21 mouse cellular contexts compared by ENCODE assay signal in the genomic region with DNA sequence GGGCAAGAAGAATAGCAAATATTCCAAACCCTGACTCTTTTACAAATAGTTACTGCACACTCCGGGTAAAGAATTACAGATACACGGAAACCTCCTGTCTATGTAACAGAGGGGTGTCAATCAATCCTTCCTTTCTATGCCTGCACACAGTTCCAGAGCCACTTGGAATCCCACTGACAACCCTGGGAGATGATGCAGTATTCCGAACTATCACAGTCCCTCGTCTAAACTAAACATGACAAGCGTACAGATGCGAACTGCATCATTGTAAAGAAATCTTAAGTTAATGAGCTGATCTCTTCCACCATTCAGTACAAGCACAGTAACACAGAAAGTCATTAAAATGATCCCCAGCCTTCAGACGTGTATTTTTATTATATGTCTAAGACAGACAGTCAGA.
DNase-seq lines count a peak whose midpoint lies in the region; ATAC-seq and TF ChIP-seq lines count a peak whose summit lies in the region.
"Had no signal": no experiment of that assay in that cellular context is flagged by ENCODE, and none has a peak within 500 bp of the region (broad histone marks: within the 10 kb centered on the region; RNA-seq: fewer than 3 reads in every experiment).

No protein-coding gene starts in this region.

- 0 out of 2 replicates have a peak overlapping the region, but pooled peaks have one; percentile 48 for H3K4me2 ChIP-seq in forebrain, postnatal 0 days (ENCODE audit: low read depth)
- H3K4me2 ChIP-seq in forebrain, embryonic 12.5 days, result no peak overlapping the region
- H3K4me2 ChIP-seq: embryonic facial prominence, embryonic 13.5 days had no signal

- ATAC-seq in forebrain, postnatal 0 days, result no peak
- no peak for ATAC-seq in forebrain, embryonic 12.5 days (ENCODE audit: low FRiP score)
- no peak for ATAC-seq in erythroid progenitor cell, adult 5-6 weeks (replicated peaks; ENCODE audit: low FRiP score, poor library complexity, severe bottlenecking)
- ATAC-seq: CD4-positive, CD25-positive, alpha-beta regulatory T cell, adult 4 months; intestine, embryonic 16.5 days had no signal

- peaks cover 14% of the 10 kb centered on the region for H3K4me1 ChIP-seq in forebrain, postnatal 0 days (ENCODE audit: insufficient read depth)
- H3K4me1 ChIP-seq in forebrain, embryonic 12.5 days, result peaks cover 4% of the 10 kb centered on the region; the same call in 1 of the 2 replicates
- H3K4me1 ChIP-seq: embryonic facial prominence, embryonic 13.5 days had no signal

- no peaks in the 10 kb centered on the region for H3K36me3 ChIP-seq in forebrain, postnatal 0 days (ENCODE audit: insufficient read depth)
- H3K36me3 ChIP-seq in forebrain, embryonic 12.5 days (replicated peaks), result no peaks in the 10 kb centered on the region
- H3K36me3 ChIP-seq: embryonic facial prominence, embryonic 13.5 days; G1E; heart, embryonic 13.5 days had no signal

- 32% methylated on average over 7 of the region's 7 CpGs for WGBS in forebrain, postnatal 0 days
- WGBS in forebrain, embryonic 12.5 days, result 60% methylated on average over 7 of the region's 7 CpGs

- TF ChIP-seq POLR2A in brain, embryonic 14.5 days (IDR thresholded peaks at IDR 0.05; ENCODE audit: borderline replicate concordance, extremely low read depth, insufficient read depth, insufficient read length, poor library complexity, severe bottlenecking), result no peak

- 0 out of 2 replicates have a peak overlapping the region, but pooled peaks have one; percentile 43 for H3K9ac ChIP-seq in forebrain, postnatal 0 days
- H3K9ac ChIP-seq in forebrain, embryonic 12.5 days, result no peak overlapping the region
- H3K9ac ChIP-seq: embryonic facial prominence, embryonic 13.5 days; heart, embryonic 13.5 days; hindbrain, embryonic 14.5 days had no signal

- H3K4me3 ChIP-seq in forebrain, postnatal 0 days (ENCODE audit: low read depth, low read length), result no peak overlapping the region
- no peak overlapping the region for H3K4me3 ChIP-seq in forebrain, embryonic 12.5 days (replicated peaks)
- H3K4me3 ChIP-seq in layer of hippocampus, adult 2 months, result no peak overlapping the region
- H3K4me3 ChIP-seq: embryonic facial prominence, embryonic 13.5 days; heart, adult 2 months had no signal

- H3K9me3 ChIP-seq in forebrain, postnatal 0 days (ENCODE audit: low read length), result no peaks in the 10 kb centered on the region
- no peaks in the 10 kb centered on the region for H3K9me3 ChIP-seq in forebrain, embryonic 12.5 days
- H3K9me3 ChIP-seq: embryonic facial prominence, embryonic 13.5 days; heart, embryonic 13.5 days had no signal

- peak; percentile 38 for DNase-seq in forebrain, postnatal 0 days
- DNase-seq in layer of hippocampus, adult 2 months (ENCODE audit: low spot score in 2 of 2), result no peak
- no peak for DNase-seq in layer of hippocampus, adult 9-10 months (ENCODE audit: low spot score)
- peak; percentile 36 for DNase-seq in Muller cell, postnatal 12 days (ENCODE audit: inconsistent ontology term)
- DNase-seq in brain, embryonic 14.5 days (ENCODE audit: low read depth), result peak; percentile 37
- no peak for DNase-seq in lung, postnatal 36 days
- DNase-seq: adrenal gland, postnatal 10 days; cerebellum, adult 18-20 months; cerebellum, adult 9-11 months; cerebellum, postnatal 36 days; gastrocnemius, postnatal 14 days; heart, adult 2 months; heart, postnatal 14 days had no signal

- no peaks in the 10 kb centered on the region for H3K27me3 ChIP-seq in forebrain, postnatal 0 days (ENCODE audit: insufficient read depth, low read length)
- H3K27me3 ChIP-seq in forebrain, embryonic 12.5 days, result no peaks in the 10 kb centered on the region
- H3K27me3 ChIP-seq: embryonic facial prominence, embryonic 13.5 days; heart, embryonic 13.5 days had no signal

- H3K27ac ChIP-seq in forebrain, postnatal 0 days (ENCODE audit: low read depth, low read length), result peak overlapping the region; percentile 48; the same call in 1 of the 2 replicates
- H3K27ac ChIP-seq in forebrain, embryonic 12.5 days, result no peak overlapping the region
- peak overlapping the region; percentile 81 for H3K27ac ChIP-seq in layer of hippocampus, adult 2 months
- H3K27ac ChIP-seq: embryonic facial prominence, embryonic 13.5 days; heart, adult 2 months; hindbrain, embryonic 14.5 days had no signal

- TF ChIP-seq CTCF in forebrain, postnatal 0 days (IDR thresholded peaks at IDR 0.05; ENCODE audit: low read depth), result no peak
- TF ChIP-seq CTCF in layer of hippocampus, adult 2 months (conservative IDR thresholded peaks at IDR 0.05), result no peak
- no peak for TF ChIP-seq CTCF in brain, embryonic 14.5 days (IDR thresholded peaks at IDR 0.05; ENCODE audit: borderline replicate concordance, extremely low read depth, insufficient read depth, insufficient read length)

Comparison
In these comparisons a context has a peak if more than half of its experiments do, and no peak if none do; other contexts are left out.
1. DNase-seq: peak in forebrain, postnatal 0 days (single experiment), Muller cell, postnatal 12 days (single experiment) and brain, embryonic 14.5 days (single experiment); none in layer of hippocampus, adult 2 months (0 of 2), layer of hippocampus, adult 9-10 months (single experiment) and lung, postnatal 36 days (single experiment).